Mouse (Mus musculus) 416B (cell line): Measurements from ENCODE around the gene Nckap5.
A peak's percentile ranks its signal among the peaks of the same experiment; 100 is the strongest.
"Not testable (repeated sequence)": the region's sequence is repeated elsewhere in the genome, so short reads cannot be mapped to it uniquely, and the experiment has no call there.

Source experiments
- DNase-seq: peaks from one replicate; pipeline ENCODE4 v3.0.0; 2011; ENCODE audit warnings: low read depth

Gene Nckap5

DNA sequence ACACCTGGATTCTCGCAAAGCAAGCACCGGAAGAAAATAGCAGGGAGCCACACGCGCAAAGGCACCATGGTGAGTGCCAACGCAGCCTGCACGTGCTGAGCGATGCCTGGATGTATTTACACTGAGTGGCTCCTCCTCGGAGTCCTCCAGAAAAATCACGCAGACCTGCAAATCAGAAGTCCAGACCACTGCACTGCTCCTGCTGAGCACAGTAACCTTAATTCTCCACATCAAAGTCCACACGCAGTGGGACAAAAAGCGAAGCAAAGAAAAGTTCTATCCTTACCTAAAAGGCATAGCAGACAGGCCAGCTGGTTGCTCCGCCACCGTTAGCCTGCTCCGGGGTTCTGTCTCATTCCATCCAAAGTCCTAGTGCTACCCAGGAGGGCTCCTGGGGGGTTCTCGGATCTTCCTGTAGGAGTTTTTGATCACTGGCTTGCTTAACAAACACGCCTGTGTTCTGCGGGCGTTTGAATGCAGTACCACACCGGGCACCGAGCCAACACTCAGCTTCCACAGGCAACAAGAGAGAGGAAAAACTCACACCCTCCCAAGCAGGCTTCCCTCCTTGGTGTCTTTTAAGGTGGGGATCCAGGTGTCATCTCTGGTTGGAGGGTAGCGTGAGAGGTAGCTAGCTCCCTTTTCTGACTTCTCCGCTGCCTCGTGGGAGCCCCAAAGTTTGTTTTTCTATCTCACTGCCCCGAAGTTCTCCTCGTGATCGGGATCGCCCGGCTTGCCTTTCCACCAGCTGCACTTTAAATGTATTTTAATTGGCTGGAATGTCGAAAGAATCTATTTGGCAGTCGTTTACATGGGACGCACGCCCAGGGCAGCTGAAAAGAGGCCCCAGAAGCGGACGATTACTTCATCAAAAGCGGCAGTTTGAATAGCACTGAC lies at the start of gene Nckap5:
Nckap5 (minus strand) TSS at position 769 of the 897 bp plus-strand sequence.
- DNase-seq = no peak

DNA sequence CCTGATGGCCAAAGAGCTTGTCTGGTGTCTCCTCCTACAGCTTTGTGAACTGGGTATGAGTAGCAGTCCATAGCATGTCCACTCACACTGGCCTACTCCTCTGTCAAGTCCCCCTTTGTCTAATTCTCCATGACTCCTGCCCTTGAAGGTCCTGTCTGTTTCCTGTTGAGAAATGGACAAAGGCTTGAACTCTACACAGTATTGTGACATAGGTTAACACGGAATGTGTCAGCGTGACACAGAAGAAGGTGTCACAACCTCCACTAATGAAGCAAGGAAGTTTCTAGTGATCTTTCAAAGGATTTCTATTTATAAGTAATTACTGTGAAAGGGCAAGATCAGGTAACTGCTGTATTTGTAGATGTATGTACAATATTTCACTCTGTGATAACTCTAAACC lies 46.9 kb upstream of the Nckap5 start:
- no peak for DNase-seq

DNA sequence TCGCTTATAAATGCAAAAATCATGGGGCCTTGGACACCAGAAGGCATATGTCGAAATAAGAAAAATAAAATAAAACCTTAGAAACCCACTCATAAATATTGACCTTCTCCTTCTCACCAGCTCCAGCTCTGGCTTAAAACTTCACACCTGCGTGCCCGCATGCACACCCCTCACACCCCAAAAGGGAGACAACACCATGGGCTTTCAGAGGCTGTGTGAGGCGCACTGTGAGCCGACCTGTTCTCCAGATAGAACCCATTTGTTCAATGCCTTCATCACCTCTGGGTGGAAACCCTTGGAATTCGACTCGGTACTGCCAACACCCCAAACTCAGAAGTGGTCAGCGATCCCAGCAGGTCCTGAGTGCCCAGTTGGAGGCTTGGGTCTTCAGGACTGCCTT lies 37.8 kb upstream of the Nckap5 start:
- no peak for DNase-seq

DNA sequence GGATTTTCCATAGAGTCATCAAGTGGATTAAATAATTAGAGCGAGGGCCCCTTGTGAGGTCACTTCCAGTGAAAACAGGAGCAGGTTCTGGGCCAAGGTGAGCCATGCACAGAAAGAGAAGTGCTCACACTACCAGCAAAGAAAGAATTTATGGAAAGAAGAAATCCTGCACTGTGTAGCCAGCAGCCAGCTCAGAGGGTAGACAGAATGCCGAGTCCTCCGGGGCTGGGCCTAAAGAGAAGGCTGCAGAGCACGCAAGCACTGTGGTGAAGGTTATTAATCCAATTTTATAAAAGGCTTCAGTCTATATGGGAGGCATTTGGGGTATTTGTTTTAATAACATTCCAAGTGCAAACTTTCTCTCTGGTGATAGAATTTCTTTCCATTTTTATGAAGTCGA lies 37.3 kb upstream of the Nckap5 start:
- no peak for DNase-seq

DNA sequence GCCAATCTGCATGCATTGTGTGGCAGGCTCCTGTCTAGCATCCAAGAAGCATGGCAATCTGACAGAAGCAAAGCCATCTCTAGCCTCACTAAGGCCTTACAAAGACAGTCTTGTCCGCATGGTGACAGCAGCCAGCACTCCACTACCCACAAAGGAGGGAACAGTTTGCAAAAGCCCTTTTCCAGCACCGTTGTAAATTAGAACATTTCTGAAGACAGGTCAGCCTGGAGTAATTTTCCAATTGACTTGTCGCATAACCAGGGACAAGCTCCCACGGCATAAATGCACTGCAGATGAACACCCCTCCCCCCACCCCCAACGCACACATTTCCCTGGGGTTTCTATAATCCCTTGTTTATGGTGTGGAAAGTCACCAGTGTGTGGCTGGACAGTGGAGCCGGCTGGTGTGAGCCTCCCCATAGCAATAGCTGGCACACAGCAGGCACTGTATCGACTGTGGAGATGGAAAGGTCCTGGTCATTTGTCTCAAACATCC lies 35.0 kb upstream of the Nckap5 start:
- DNase-seq = no peak

DNA sequence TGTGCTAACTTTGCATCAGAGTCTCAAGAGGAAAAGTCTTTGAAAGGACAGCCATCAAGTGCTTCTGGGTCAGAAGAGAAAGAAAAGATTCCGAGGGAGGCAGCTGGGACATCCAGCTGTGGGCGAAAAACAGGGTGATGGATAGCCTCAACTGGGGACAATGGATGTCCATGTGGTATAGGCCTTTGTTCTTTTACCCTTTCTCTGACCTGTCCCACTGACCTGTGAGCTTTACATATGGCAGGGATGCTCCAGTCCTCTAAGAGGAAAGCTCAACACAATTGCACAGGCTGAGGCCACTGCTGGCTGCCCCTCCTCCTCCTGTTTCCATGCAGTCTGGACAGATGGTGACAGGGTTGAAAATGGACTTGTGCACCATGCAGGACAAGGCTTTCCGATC lies 31.2 kb upstream of the Nckap5 start:
- DNase-seq = no peak

DNA sequence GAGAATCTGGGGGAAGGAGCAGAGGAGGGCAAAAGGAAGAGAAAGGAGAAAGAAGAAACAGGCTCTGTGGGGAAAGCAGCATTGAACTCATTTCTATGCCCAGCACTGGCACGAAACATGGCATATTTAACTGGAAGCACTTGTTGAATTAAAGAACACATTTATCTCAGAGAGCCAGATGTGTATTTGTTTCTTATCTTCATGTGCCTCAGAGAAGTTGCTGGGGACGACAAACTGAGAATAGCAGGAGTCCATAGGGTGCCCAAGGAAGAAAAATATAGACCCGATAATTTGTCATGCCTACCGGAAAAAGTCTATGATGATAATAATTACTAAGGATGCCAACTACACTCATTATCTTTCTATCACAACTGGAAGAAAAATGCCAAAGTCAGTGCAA lies 29.9 kb upstream of the Nckap5 start:
- DNase-seq = no peak

DNA sequence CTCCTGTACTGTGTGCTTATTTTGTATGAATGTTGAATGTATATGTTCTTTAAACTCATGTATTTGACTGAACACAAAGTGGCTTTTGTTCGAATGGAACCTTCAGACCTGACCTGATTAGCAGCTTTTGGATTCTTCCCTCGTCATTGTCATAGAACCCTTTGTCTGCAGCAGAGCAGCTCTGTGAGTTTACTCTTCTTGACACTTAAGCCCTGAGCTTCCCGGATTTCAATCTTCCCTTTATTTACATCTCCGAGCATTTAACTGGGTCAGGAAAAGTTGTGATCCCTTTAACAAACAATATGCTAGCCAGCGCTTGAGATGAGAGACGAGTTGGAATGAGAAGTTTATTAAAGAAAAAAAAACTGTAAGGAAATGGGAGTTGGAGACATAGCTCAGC lies 18.9 kb upstream of the Nckap5 start:
- DNase-seq = no peak

DNA sequence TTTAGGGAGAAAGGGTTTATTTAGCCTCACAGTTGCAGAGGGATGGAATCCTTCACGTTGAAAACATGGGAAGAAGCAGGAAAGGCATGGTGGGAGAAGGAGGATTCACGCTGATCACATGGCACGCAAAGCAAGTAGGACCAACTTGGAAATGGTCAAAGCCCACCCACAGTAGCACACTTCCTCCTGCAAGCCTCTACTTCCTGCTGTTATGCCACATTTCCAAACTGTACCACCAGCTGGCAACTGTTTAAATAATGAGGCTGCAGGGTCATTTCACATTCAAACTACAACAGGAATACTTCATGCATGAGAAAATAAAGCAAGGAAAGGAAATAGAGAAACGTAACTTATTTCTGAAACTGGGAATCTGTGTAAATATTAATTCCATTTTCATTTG lies 15.7 kb upstream of the Nckap5 start:
- peak; percentile 19 for DNase-seq

DNA sequence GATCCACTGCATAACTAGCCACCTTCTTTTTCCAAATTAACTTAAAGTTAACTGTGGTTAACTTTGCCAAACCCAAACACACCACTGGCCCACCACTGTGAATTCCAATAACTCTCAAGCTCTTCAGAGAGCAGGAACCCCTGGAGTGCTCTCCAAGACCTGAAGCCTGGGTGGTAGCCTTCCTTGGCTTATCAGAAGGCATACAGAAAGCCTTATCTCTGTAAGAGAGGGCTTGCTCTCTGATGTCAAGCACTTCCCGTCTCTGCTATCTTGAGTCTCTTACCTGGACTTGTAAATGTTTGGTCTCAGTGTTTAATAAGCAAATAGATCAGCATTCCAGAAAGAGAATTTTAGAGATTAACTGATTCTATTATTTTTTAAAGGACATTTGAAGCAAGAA lies 2.3 kb upstream of the Nckap5 start:
- no peak for DNase-seq

DNA sequence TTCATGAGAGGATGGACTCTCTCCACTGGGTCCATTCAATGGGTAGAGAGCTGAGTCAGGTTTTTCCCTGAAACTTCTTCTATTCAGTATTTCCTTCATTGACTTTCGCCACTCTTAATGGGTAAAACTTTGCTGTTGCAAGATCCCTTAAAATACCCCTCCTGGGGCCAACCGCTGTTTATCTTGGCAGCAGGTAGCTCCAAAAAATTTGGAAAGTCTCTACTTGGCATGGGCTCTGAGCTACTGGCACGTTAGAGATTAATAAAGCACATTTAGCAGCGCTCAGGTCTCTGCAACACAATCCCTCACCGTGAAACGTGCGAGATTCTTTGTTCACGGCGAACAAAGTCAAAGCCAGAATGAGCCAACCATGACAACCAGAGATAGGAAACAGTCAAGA lies 1.6 kb downstream of the Nckap5 start:
- DNase-seq = no peak

DNA sequence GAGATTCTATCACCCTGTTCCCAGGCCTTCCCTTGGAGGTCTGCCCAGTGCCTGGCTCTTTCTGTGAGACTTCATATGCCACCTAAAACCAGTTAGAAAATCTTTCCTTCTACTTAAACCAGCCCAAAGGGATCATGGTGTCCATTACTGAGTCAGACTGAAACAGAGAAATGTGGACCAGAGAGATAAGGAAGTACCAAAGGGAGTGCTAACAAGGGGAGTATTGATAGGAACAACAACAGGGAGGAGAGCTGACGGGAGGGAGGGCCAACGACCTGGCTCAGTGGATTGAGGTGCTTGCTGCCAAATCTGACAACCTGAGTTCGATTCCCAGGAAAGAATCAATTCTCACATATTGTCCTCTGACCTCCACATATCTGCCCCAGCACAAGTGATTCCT lies 5.8 kb downstream of the Nckap5 start:
- no peak for DNase-seq

DNA sequence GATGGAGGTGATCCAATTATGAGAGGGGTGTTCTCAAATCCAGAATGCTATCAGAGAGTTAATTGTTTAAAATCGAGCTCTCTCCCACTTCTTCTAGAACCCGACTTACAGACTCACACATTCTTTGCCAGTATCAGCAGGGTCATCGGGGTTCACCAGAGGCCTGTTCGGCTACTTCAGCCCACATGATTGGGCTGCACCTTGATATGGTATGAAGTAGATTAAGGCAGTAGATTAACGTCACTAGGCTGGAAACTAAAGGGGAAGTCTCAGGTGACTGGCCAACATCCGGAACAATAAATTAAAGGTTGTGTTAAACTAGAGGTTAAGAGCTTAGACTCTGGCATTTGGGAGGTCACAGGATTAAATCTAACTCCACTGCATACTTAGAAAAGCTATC lies 8.4 kb downstream of the Nckap5 start:
- no peak for DNase-seq

DNA sequence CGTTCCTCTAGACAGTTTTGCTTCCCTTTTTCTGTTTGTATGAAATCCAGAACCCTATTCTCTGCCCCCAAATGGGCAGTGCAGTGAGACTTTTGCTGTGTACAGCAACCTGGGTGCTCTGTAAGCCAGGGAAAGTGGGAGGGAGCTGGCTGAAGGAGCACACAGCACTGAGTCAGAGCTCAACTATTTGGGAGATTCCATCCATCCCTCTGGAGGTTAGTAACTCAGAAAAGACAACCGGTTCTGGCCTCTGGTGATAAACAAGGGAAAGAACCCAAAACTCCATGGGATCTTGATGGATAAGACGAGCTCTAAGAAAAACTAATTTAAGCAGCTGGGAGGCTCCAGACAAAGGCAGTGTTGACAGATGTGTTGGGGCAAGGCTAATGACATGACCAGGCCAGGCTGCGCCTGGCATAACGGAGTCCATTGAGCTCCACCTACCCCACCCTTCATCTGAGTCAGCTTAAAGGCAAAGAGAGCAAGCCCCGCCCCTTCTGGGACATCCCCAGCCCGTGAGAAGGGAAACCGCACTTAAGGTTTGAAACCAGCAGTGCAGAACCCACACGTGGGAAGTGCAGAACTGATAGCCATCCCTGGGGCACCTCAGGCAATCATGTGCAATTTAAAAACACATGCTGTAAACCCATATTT lies 13.1 kb downstream of the Nckap5 start:
- DNase-seq = no peak

DNA sequence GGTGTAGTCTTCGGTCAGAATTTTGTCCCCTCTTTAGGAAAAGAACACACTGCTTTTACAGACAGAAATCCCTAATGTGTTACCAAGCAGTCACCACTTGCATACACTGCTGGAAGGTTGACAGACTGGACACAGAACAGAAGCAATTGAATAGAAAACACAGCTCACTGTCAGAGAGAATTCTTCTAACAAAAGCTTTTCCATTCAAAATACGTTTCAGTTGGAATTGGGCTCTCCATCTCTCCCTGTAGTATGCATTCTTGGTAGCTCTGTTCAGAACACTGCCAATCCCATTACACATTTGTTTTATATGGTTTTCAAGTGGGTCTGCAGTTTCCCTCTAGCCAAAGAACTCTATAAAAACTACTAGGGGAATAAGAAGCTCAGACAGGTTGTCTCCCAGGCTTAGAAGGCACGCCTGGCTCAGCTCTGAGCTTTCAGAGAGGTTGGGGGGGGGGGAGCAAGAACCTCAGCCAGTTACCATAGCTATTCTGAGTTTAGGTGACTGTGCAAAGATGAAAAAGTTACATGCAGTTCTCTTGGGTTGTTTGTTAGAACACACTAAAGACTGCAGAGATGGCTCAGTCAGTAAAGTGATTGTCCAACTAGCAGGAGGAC lies 23.5 kb downstream of the Nckap5 start:
- DNase-seq = no peak

DNA sequence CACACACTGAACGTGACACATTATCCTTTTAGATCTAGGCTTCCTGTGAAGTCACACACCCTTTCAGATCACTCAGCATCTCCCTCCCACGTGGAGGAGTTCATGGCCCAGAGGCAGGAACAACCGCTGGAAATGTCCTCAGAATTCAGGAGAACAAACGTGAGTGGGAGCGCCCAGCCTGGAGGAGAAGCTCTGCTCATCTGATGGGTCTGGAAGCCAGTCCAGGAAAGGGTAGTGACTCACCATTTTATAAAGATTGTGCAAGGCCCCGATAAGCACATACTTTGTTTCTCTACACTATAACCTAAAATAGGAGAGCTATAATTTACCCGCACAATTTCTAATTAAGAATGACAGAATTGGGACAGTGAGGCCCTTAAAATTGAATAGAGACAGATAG lies 24.1 kb downstream of the Nckap5 start:
- DNase-seq = no peak

DNA sequence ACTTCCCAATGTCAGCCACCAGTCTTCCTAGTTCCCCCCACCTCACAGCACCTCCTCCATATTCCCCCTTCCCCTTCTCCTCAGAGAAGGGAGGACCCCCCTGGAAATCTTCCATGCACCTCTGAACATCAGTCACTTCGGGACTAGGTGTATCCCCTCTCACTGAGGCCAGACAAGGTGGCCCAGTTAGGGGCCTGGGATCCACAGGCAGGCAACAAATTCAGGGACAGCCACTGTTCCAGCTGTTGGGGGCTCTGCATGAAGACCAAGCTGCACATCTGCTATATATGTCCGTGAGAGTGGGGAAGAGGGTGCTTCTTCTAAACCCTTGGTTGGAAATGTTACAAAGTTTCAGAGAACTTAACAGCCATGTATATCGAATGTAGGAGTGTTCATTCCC lies 28.2 kb downstream of the Nckap5 start:
- DNase-seq = no peak

DNA sequence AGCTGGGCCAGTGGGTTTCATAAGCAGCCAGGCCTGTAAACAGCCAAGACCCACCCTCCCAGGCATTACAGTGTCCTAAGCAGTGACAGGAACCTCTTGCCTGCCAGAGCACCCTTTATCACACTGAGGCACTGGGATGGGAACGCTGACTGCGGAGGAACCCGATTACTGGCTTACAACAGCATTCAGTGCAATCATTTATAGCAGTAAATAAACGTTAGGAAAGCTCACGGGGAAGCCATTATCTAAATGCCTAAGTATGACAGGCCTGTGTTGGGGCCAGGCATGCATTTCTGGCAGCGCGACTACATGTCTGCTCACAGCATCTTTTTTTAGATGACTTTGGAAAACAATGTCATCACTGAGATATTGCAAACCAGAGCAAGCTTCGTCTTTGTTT lies 28.9 kb downstream of the Nckap5 start:
- no peak for DNase-seq

DNA sequence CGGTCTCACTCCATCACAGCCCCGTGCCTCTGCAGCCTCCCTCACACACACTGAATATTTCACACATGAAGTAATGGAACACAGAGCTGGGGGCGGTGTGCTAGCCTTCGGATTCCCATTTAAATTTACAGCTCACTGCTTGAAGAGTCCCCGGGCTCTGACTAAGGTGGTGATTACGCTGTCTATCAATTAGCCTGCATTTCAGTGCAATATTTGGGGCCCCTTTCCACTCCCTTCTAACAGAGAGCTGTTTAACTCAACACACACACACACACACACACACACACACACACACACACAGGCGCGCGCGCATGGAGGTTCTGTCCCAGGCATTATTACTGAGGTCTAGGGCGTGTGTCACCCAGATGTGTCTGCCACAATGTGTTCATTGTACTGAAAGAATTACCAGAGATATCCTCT lies 31.2 kb downstream of the Nckap5 start:
- DNase-seq = no peak

DNA sequence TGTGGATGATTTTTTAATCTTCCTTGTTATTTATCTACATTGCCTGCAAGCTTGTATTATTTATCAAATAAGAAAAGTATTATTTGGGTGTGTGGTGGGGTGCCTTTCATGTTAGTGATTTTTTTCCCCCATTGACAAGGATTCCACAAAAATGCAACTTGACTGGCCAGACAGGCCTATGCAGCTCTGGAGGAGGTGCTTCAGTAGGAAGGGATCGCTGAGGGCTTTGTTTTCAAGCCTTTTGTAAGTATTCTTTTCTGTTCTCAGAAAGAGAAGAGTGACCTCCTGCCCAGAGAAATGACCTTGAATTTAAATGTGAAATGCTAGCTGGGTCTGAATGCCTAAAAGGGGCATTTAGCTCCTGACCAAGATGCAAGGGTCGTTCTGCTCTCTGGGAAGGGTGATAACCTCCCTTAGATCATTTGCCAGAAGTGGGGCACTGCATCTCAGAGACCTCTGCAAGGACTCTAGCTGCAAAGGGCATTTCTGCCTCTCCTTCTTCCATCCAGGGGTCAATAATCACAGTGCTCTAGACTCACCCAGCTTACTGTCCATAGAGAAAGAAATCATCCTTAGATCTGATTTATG lies 50.2 kb downstream of the Nckap5 start:
- DNase-seq = not testable (repeated sequence)

DNA sequence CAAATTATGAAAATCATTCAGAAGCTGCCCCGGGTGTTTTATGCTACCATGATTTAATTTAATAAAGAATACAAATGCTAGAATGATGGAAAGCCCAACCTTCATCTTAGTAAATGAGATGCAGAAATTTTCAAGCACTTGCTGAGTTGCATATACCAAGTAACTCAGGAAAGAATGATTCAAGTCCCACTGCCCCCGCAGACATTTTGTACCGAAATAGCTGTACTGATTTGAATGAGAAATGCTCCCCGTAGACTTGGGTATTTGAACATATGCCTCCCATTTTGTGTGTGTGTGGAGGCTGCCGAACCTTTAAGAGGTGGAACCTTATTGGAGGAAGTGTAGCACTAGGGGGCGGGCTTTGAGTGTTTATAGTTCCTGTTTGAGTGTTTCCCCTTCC lies 56.7 kb downstream of the Nckap5 start:
- DNase-seq = not testable (repeated sequence)

DNA sequence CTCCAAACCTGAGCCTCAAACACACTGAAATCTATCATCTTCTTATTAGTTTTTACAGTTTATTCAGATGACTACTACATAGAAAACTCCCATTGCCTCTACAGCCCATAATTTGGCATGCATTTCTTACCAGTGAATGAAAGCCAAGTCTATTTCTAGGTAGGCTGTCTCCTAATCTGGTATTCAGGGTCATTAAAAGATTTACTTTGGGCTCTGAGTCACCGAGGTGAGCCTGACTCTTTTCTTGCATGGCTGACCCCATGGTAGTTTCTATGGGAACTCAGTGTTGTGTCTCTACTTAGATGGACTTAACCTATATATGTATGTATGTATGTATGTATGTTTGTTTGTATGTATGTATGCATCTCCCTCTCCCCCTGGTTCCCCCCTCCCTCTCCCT lies 63.6 kb downstream of the Nckap5 start:
- no peak for DNase-seq
